Mouse (Mus musculus): ENCODE data around the gene Tspan15. TPM values are rescaled to one million over a fixed set of nuclear protein-coding genes. Genes with fewer than 3 reads are reported as not detected.

Tspan15 gene
- total RNA-seq, 4 experiments from 2014 or later: 5.6 to 9.2 (median 7.0) TPM

Small RNA genes within 50 kb of the gene (microRNA-seq; reads per million reads assigned to microRNA genes)
- gene Mir7662: not detected

Other genes with a start within 250 kb of the Tspan15 start
- gene Neurog3, start 98.2 kb downstream of the Tspan15 start, total RNA-seq (2022): not detected
- 1 to 10 TPM; 4.1 to 5.5 (median 5.3) TPM for gene Fam241b, start 87.3 kb downstream of the Tspan15 start, total RNA-seq (2022)
- gene Tacr2, start 21.2 kb upstream of the Tspan15 start, total RNA-seq (2022): not detected
- gene Hk1, start 148.7 kb upstream of the Tspan15 start, total RNA-seq (2022): 100 to 1,000 TPM in 3 of 4 experiments, 10 to 100 TPM in 1; 87.3 to 137 (median 106) TPM
- gene Hkdc1, start 191.2 kb upstream of the Tspan15 start, total RNA-seq (2022): not detected
- under 1 TPM; 0.14 to 0.37 (median 0.22) TPM for gene 4930507D05Rik, start 218.2 kb upstream of the Tspan15 start, total RNA-seq (2022)
- 10 to 100 TPM; 35.9 to 46.2 (median 40.4) TPM for gene Supv3l1, start 218.5 kb upstream of the Tspan15 start, total RNA-seq (2022)